25 mouse cellular contexts compared by ENCODE assay signal in genomic region chr9:43084496-43085362, GRCm38 (mm10). TPM values are rescaled to one million over a fixed set of nuclear protein-coding genes. Genes with fewer than 3 reads are reported as not detected.
DNase-seq lines count a peak whose midpoint lies in the region; ATAC-seq and TF ChIP-seq lines count a peak whose summit lies in the region.
"Had no signal": no experiment of that assay in that cellular context is flagged by ENCODE, and none has a peak within 500 bp of the region (broad histone marks: within the 10 kb centered on the region; RNA-seq: fewer than 3 reads in every experiment).

No protein-coding gene starts in this region.

- H3K4me3 ChIP-seq in heart, adult 2 months, result no peak overlapping the region
- H3K4me3 ChIP-seq in limb, embryonic 15.5 days, result no peak overlapping the region
- no peak overlapping the region for H3K4me3 ChIP-seq in limb, embryonic 10.5 days
- no peak overlapping the region for H3K4me3 ChIP-seq in midbrain, embryonic 11.5 days (ENCODE audit: low read depth, low read length)
- no peak overlapping the region for H3K4me3 ChIP-seq in midbrain, embryonic 16.5 days (ENCODE audit: low read depth, low read length)
- H3K4me3 ChIP-seq in stomach, postnatal 0 days (ENCODE audit: low read depth, low read length), result no peak overlapping the region
- no peak overlapping the region for H3K4me3 ChIP-seq in forebrain, embryonic 15.5 days
- H3K4me3 ChIP-seq: forebrain, embryonic 10.5 days; hindbrain, embryonic 10.5 days; intestine, embryonic 15.5 days; left cerebral cortex, adult 2 months; midbrain, embryonic 13.5 days had no signal

- 50% methylated on average over 7 of the region's 7 CpGs for WGBS in heart, adult 2 months
- 60% methylated on average over 7 of the region's 7 CpGs for WGBS in limb, embryonic 15.5 days
- 91% methylated on average over 7 of the region's 7 CpGs for WGBS in limb, embryonic 10.5 days
- WGBS in midbrain, embryonic 11.5 days, result 81% methylated on average over 7 of the region's 7 CpGs
- 80% methylated on average over 7 of the region's 7 CpGs for WGBS in midbrain, embryonic 16.5 days
- WGBS in stomach, postnatal 0 days, result 46% methylated on average over 7 of the region's 7 CpGs
- WGBS in forebrain, embryonic 15.5 days, result 83% methylated on average over 7 of the region's 7 CpGs

- peak overlapping the region; percentile 6; the same call in 1 of the 2 replicates for H3K27ac ChIP-seq in heart, adult 2 months
- H3K27ac ChIP-seq in limb, embryonic 15.5 days, result 0 out of 2 replicates have a peak overlapping the region, but pooled peaks have one; percentile 27
- no peak overlapping the region for H3K27ac ChIP-seq in limb, embryonic 10.5 days
- H3K27ac ChIP-seq in midbrain, embryonic 11.5 days (ENCODE audit: low read depth, low read length), result no peak overlapping the region
- no peak overlapping the region for H3K27ac ChIP-seq in midbrain, embryonic 16.5 days (ENCODE audit: low read length)
- H3K27ac ChIP-seq in stomach, postnatal 0 days (replicated peaks), result no peak overlapping the region
- no peak overlapping the region for H3K27ac ChIP-seq in forebrain, embryonic 15.5 days (replicated peaks)
- H3K27ac ChIP-seq: forebrain, embryonic 10.5 days; hindbrain, embryonic 10.5 days; intestine, embryonic 15.5 days; left cerebral cortex, adult 2 months; midbrain, embryonic 13.5 days had no signal

- TF ChIP-seq EP300 in heart, adult 2 months (IDR thresholded peaks at IDR 0.05; ENCODE audit: insufficient read depth, low read depth, low read length), result no peak
- TF ChIP-seq EP300 in stomach, postnatal 0 days (optimal IDR thresholded peaks at IDR 0.05), result peak; percentile 47

- no peaks in the 10 kb centered on the region for H3K9me3 ChIP-seq in limb, embryonic 15.5 days
- no peaks in the 10 kb centered on the region for H3K9me3 ChIP-seq in limb, embryonic 10.5 days (replicated peaks)
- H3K9me3 ChIP-seq in midbrain, embryonic 11.5 days (ENCODE audit: control insufficient read depth, low read length), result no peaks in the 10 kb centered on the region
- H3K9me3 ChIP-seq in midbrain, embryonic 16.5 days (replicated peaks; ENCODE audit: control insufficient read depth, low read length, poor library complexity, severe bottlenecking), result no peaks in the 10 kb centered on the region
- H3K9me3 ChIP-seq in stomach, postnatal 0 days (ENCODE audit: control insufficient read depth, low read length), result no peaks in the 10 kb centered on the region
- H3K9me3 ChIP-seq in forebrain, embryonic 15.5 days, result no peaks in the 10 kb centered on the region
- H3K9me3 ChIP-seq: forebrain, embryonic 10.5 days; G1E; hindbrain, embryonic 10.5 days; intestine, embryonic 15.5 days; midbrain, embryonic 13.5 days had no signal

- no peak overlapping the region for H3K4me2 ChIP-seq in limb, embryonic 15.5 days
- no peak overlapping the region for H3K4me2 ChIP-seq in midbrain, embryonic 11.5 days
- H3K4me2 ChIP-seq in midbrain, embryonic 16.5 days (ENCODE audit: low read length), result no peak overlapping the region
- H3K4me2 ChIP-seq in stomach, postnatal 0 days (replicated peaks; ENCODE audit: low read depth), result no peak overlapping the region
- H3K4me2 ChIP-seq in forebrain, embryonic 15.5 days (replicated peaks), result no peak overlapping the region
- H3K4me2 ChIP-seq: heart, embryonic 11.5 days; intestine, embryonic 15.5 days; midbrain, embryonic 13.5 days had no signal

- H3K79me2 ChIP-seq in heart, adult 2 months (replicated peaks; ENCODE audit: control insufficient read depth, insufficient read depth, low read length), result peaks cover 15% of the 10 kb centered on the region

- H3K36me3 ChIP-seq in heart, adult 2 months (ENCODE audit: control insufficient read depth, insufficient read depth, low read length), result peaks cover 53% of the 10 kb centered on the region
- H3K36me3 ChIP-seq in limb, embryonic 15.5 days, result no peaks in the 10 kb centered on the region
- H3K36me3 ChIP-seq in limb, embryonic 10.5 days, result no peaks in the 10 kb centered on the region
- H3K36me3 ChIP-seq in midbrain, embryonic 11.5 days (ENCODE audit: control insufficient read depth, insufficient read depth, low read length), result no peaks in the 10 kb centered on the region
- H3K36me3 ChIP-seq in midbrain, embryonic 16.5 days (ENCODE audit: control insufficient read depth, insufficient read depth, low read length), result no peaks in the 10 kb centered on the region
- no peaks in the 10 kb centered on the region for H3K36me3 ChIP-seq in stomach, postnatal 0 days (ENCODE audit: control insufficient read depth, insufficient read depth, low read length)
- H3K36me3 ChIP-seq in forebrain, embryonic 15.5 days, result no peaks in the 10 kb centered on the region
- H3K36me3 ChIP-seq: forebrain, embryonic 10.5 days; hindbrain, embryonic 10.5 days; intestine, embryonic 15.5 days; midbrain, embryonic 13.5 days had no signal

- no peak for ATAC-seq in limb, embryonic 15.5 days (ENCODE audit: insufficient number of reproducible peaks, low FRiP score, low TSS enrichment, low read depth)
- ATAC-seq in midbrain, embryonic 11.5 days (ENCODE audit: low FRiP score), result no peak
- no peak for ATAC-seq in midbrain, embryonic 16.5 days
- no peak for ATAC-seq in stomach, postnatal 0 days (ENCODE audit: low FRiP score, low TSS enrichment)
- no peak for ATAC-seq in forebrain, embryonic 15.5 days (replicated peaks)
- ATAC-seq: hindbrain, embryonic 16.5 days; intestine, embryonic 15.5 days; midbrain, embryonic 13.5 days had no signal

- no peak for TF ChIP-seq CTCF in heart, adult 2 months (IDR thresholded peaks at IDR 0.05)
- no peak for TF ChIP-seq CTCF in stomach, postnatal 0 days (IDR thresholded peaks at IDR 0.05; ENCODE audit: low read depth)

- intact Hi-C loops in heart, adult 2 months (cut with DNase I), result no loop called here
- intact Hi-C loops in heart, postnatal 14 days (cut with DNase I), result no loop called here

- no peaks in the 10 kb centered on the region for H3K27me3 ChIP-seq in heart, adult 2 months (ENCODE audit: control insufficient read depth, insufficient read depth, low read length)
- no peaks in the 10 kb centered on the region for H3K27me3 ChIP-seq in limb, embryonic 15.5 days
- no peaks in the 10 kb centered on the region for H3K27me3 ChIP-seq in limb, embryonic 10.5 days (ENCODE audit: low read depth, poor library complexity, severe bottlenecking)
- no peaks in the 10 kb centered on the region for H3K27me3 ChIP-seq in midbrain, embryonic 11.5 days (ENCODE audit: control insufficient read depth, insufficient read depth, low read length)
- H3K27me3 ChIP-seq in midbrain, embryonic 16.5 days (ENCODE audit: control insufficient read depth, insufficient read depth, low read depth, low read length), result no peaks in the 10 kb centered on the region
- no peaks in the 10 kb centered on the region for H3K27me3 ChIP-seq in stomach, postnatal 0 days (ENCODE audit: control insufficient read depth, insufficient read depth, low read length)
- H3K27me3 ChIP-seq in forebrain, embryonic 15.5 days, result no peaks in the 10 kb centered on the region
- H3K27me3 ChIP-seq: CH12.LX; intestine, embryonic 15.5 days; midbrain, embryonic 13.5 days had no signal

- no peak for TF ChIP-seq POLR2A in heart, adult 2 months (IDR thresholded peaks at IDR 0.05; ENCODE audit: insufficient read depth, low read depth, low read length)

- DNase-seq in heart, adult 2 months, result no peak
- DNase-seq in heart, postnatal 14 days, result no peak
- no peak for DNase-seq in limb, embryonic 10.5 days (ENCODE audit: low spot score)
- DNase-seq in midbrain, embryonic 11.5 days (ENCODE audit: low spot score, missing footprints), result peak; percentile 65
- no peak for DNase-seq in stomach, postnatal 0 days (ENCODE audit: low spot score)
- DNase-seq: adrenal gland, postnatal 25 days; B cell, adult 2 months; cerebellum, adult 9-10 months; kidney, adult 8-10 months; kidney, postnatal 4 days; layer of hippocampus, adult 9-11 months; left cerebral cortex, postnatal 4 days had no signal

- H3K9ac ChIP-seq in heart, adult 2 months (ENCODE audit: low read depth, low read length), result no peak overlapping the region
- H3K9ac ChIP-seq in limb, embryonic 15.5 days, result no peak overlapping the region
- no peak overlapping the region for H3K9ac ChIP-seq in midbrain, embryonic 11.5 days (ENCODE audit: low read length)
- no peak overlapping the region for H3K9ac ChIP-seq in midbrain, embryonic 16.5 days (ENCODE audit: low read depth, low read length)
- no peak overlapping the region for H3K9ac ChIP-seq in stomach, postnatal 0 days (ENCODE audit: low read length)
- H3K9ac ChIP-seq in forebrain, embryonic 15.5 days (replicated peaks), result no peak overlapping the region
- H3K9ac ChIP-seq: intestine, embryonic 15.5 days; midbrain, embryonic 13.5 days had no signal

- peaks cover 37% of the 10 kb centered on the region for H3K4me1 ChIP-seq in heart, adult 2 months (ENCODE audit: control insufficient read depth, insufficient read depth, low read length)
- peaks cover 17% of the 10 kb centered on the region for H3K4me1 ChIP-seq in limb, embryonic 15.5 days
- H3K4me1 ChIP-seq in limb, embryonic 10.5 days, result peaks cover 9% of the 10 kb centered on the region; the same call in 1 of the 2 replicates
- no peaks in the 10 kb centered on the region for H3K4me1 ChIP-seq in midbrain, embryonic 11.5 days (ENCODE audit: control insufficient read depth, insufficient read depth, low read length)
- H3K4me1 ChIP-seq in midbrain, embryonic 16.5 days (ENCODE audit: control insufficient read depth, insufficient read depth, low read length), result 0 out of 2 replicates have a peak, but pooled peaks cover 2% of the 10 kb centered on the region
- H3K4me1 ChIP-seq in stomach, postnatal 0 days (replicated peaks; ENCODE audit: control insufficient read depth, insufficient read depth), result peaks cover 10% of the 10 kb centered on the region; the same call in 1 of the 2 replicates
- peaks cover 6% of the 10 kb centered on the region; the same call in 1 of the 2 replicates for H3K4me1 ChIP-seq in forebrain, embryonic 15.5 days

RNA-seq across cellular contexts. Expression of gene Arhgef12, which starts 22.3 kb away (rescaled TPM):
- 100 to 1,000 TPM; 136 to 150 TPM for total RNA-seq in heart, adult 2 months (2021)
- 34.8 and 66.4 TPM in 2 replicates for polyA plus RNA-seq in heart, adult 2 months (2012; rRNA removed)
- 100 to 1,000 TPM; 154 to 163 TPM for total RNA-seq in heart, postnatal 14 days (2021)
- polyA plus RNA-seq in limb, embryonic 15.5 days (2015; fragmentation: Nextera tagmentation; extraction: Ambion mirVana), result 10.4 and 13.2 TPM in 2 replicates
- polyA plus RNA-seq in limb, embryonic 10.5 days (2016; fragmentation: Nextera tagmentation; extraction: Ambion mirVana), result 9.0 and 9.3 TPM in 2 replicates
- polyA plus RNA-seq in midbrain, embryonic 11.5 days (2014; fragmentation: Nextera tagmentation; extraction: Ambion mirVana), result 9.2 and 10.0 TPM in 2 replicates
- polyA plus RNA-seq in midbrain, embryonic 16.5 days (2015; fragmentation: Nextera tagmentation; extraction: Ambion mirVana), result 22.1 and 23.6 TPM in 2 replicates
- polyA plus RNA-seq in stomach, postnatal 0 days (2015; fragmentation: Nextera tagmentation; extraction: Ambion mirVana), result 6.6 and 6.8 TPM in 2 replicates
- polyA plus RNA-seq in forebrain, embryonic 15.5 days (2015; fragmentation: Nextera tagmentation; extraction: Ambion mirVana), result 19.3 and 20.0 TPM in 2 replicates

RNA-seq across cellular contexts. Expression of gene Tmem136, which starts 31.6 kb away (rescaled TPM):
- 1 to 10 TPM; 5.7 to 7.1 TPM for total RNA-seq in heart, adult 2 months (2021)
- 7.4 and 10.2 TPM in 2 replicates for polyA plus RNA-seq in heart, adult 2 months (2012; rRNA removed)
- total RNA-seq in heart, postnatal 14 days (2021), result 1 to 10 TPM; 7.2 to 7.5 TPM
- polyA plus RNA-seq in limb, embryonic 15.5 days (2015; fragmentation: Nextera tagmentation; extraction: Ambion mirVana), result 5.0 and 5.3 TPM in 2 replicates
- 8.9 and 9.9 TPM in 2 replicates for polyA plus RNA-seq in limb, embryonic 10.5 days (2016; fragmentation: Nextera tagmentation; extraction: Ambion mirVana)
- polyA plus RNA-seq in midbrain, embryonic 11.5 days (2014; fragmentation: Nextera tagmentation; extraction: Ambion mirVana), result 13.9 and 17.5 TPM in 2 replicates
- 11.2 TPM in 2 replicates for polyA plus RNA-seq in midbrain, embryonic 16.5 days (2015; fragmentation: Nextera tagmentation; extraction: Ambion mirVana)
- polyA plus RNA-seq in stomach, postnatal 0 days (2015; fragmentation: Nextera tagmentation; extraction: Ambion mirVana), result 1.8 and 2.1 TPM in 2 replicates
- 7.5 and 9.3 TPM in 2 replicates for polyA plus RNA-seq in forebrain, embryonic 15.5 days (2015; fragmentation: Nextera tagmentation; extraction: Ambion mirVana)
- total RNA-seq: megakaryocyte, adult 5-6 weeks had no signal

Comparison
In these comparisons a context has a peak if more than half of its experiments do, and no peak if none do; other contexts are left out.
1. H3K27ac ChIP-seq: peak in heart, adult 2 months (single experiment) and limb, embryonic 15.5 days (single experiment); none in limb, embryonic 10.5 days (single experiment), midbrain, embryonic 11.5 days (single experiment), midbrain, embryonic 16.5 days (single experiment), stomach, postnatal 0 days (single experiment) and forebrain, embryonic 15.5 days (single experiment).